Mouse (Mus musculus): Measurements from ENCODE around the gene Zfp709. TPM values are rescaled to one million over a fixed set of nuclear protein-coding genes. Genes with fewer than 3 reads are reported as not detected.
A peak's percentile ranks its signal among the peaks of the same experiment; 100 is the strongest.
"Not testable (repeated sequence)": the region's sequence is repeated elsewhere in the genome, so short reads cannot be mapped to it uniquely, and the experiment has no call there.

Gene Zfp709
- polyA plus RNA-seq (2014; fragmentation: Nextera tagmentation; extraction: Ambion mirVana) = 7.1 and 7.9 TPM in 2 replicates

DNA sequence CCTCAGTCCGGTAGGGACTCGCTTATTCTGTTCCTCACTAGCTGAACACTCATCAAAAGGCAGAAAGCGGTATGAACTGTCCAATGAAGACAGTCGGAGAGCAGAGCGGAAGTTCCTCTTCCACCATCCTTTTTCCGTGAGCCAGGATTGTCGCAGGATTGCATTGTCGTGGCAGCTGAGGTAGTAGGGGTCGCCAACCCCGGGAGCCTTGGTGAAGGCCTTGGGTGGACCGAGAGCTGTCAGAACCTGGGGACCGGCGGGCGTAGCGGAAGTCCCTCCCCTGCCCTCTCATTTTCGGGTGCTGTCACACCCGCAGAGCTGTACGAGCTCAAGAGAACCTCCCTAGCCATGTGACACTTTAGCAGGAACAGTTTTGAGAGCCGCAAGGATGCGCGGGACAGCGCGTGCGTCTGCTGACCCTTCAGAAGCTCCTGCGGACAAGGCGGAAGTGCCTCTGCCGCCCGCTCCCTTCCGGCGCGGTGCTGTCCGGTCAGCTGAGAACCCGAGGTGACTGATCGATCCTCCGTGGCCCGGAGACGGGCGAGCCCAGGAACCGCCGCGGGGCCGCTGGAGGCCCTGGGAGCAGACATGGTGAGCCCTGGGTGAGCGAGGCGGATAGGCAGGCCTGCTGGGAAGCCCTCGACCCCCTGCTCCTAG is at the start of gene Zfp709:
TSS of gene Zfp709 (plus strand) at position 402 of the 657 bp plus-strand sequence.
- peak within 1 kb of the TSS; percentile 73 for H3K4me3 ChIP-seq (ENCODE audit: low read depth, low read length)
- 6% methylated on average over 42 of the region's 45 CpGs for WGBS
- H3K9ac ChIP-seq (ENCODE audit: low read depth, low read length) = peak within 1 kb of the TSS; percentile 92
- peak within 1 kb of the TSS; percentile 75 for H3K27ac ChIP-seq (replicated peaks; ENCODE audit: low read depth, low read length)
- DNase-seq (ENCODE audit: low spot score) (peak; percentile 91), ATAC-seq (ENCODE audit: low read depth) (peak; percentile 94)
- H3K36me3 ChIP-seq (ENCODE audit: control insufficient read depth, insufficient read depth, low read length) = peaks cover 22% of the 10 kb centered on the region; the same call in 1 of the 2 replicates
- H3K9me3 ChIP-seq (ENCODE audit: control insufficient read depth, low read length) = peaks cover 24% of the 10 kb centered on the region
- no peaks in the 10 kb centered on the region for H3K27me3 ChIP-seq (replicated peaks; ENCODE audit: control insufficient read depth, insufficient read depth, low read length)
- peak within 1 kb of the TSS; percentile 90 for H3K4me2 ChIP-seq (ENCODE audit: low read depth, low read length)
- H3K4me1 ChIP-seq (ENCODE audit: control insufficient read depth, insufficient read depth, low read length) = no peaks in the 10 kb centered on the region

GRCm38 (mm10) chr8:71838207-71838606 is 43.6 kb upstream of the Zfp709 start:
- H3K4me2 ChIP-seq (ENCODE audit: low read depth, low read length); H3K4me3 ChIP-seq (ENCODE audit: low read depth, low read length); H3K9ac ChIP-seq (ENCODE audit: low read depth, low read length); H3K36me3 ChIP-seq (ENCODE audit: control insufficient read depth, insufficient read depth, low read length); H3K27ac ChIP-seq (replicated peaks; ENCODE audit: low read depth, low read length); H3K9me3 ChIP-seq (ENCODE audit: control insufficient read depth, low read length); ATAC-seq (ENCODE audit: low read depth); H3K4me1 ChIP-seq (ENCODE audit: control insufficient read depth, insufficient read depth, low read length); H3K27me3 ChIP-seq (replicated peaks; ENCODE audit: control insufficient read depth, insufficient read depth, low read length): not testable (repeated sequence)
- WGBS = 80% methylated on average over 4 of the region's 4 CpGs
- peak; percentile 1 for DNase-seq (ENCODE audit: low spot score)

DNA sequence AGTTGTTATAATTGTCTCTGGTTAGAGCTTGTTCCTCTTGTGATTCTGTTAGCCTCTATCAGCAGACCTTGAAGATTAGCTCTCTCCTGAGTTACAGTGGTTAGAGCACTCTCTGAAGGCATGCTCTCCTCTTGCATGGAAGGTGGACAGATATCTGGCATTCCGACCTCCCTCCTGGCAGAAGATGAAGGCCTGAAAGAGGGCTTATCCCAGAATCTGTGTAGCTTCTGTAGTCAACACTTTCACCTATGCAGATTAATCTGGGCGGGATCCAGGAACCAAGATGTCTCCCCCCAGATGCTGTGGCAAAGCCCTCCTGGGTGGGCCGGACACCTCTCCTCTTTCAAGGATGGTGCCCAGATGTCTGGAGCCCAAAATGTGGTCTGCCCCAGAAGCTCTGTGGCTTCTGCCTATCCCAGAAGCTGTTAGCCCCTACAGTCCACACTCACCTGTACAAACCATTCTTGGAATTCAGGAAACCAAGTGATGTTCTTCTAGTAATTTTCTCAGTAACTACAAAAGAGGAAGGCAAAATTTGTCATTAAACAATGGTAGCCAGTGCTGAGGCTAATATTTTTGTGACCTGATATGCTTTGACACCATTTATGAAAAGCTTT is 40.5 kb upstream of the Zfp709 start:
- H3K27me3 ChIP-seq (replicated peaks; ENCODE audit: control insufficient read depth, insufficient read depth, low read length); H3K4me3 ChIP-seq (ENCODE audit: low read depth, low read length); H3K4me2 ChIP-seq (ENCODE audit: low read depth, low read length); H3K36me3 ChIP-seq (ENCODE audit: control insufficient read depth, insufficient read depth, low read length); H3K4me1 ChIP-seq (ENCODE audit: control insufficient read depth, insufficient read depth, low read length); H3K9ac ChIP-seq (ENCODE audit: low read depth, low read length); ATAC-seq (ENCODE audit: low read depth); DNase-seq (ENCODE audit: low spot score); H3K9me3 ChIP-seq (ENCODE audit: control insufficient read depth, low read length); H3K27ac ChIP-seq (replicated peaks; ENCODE audit: low read depth, low read length): not testable (repeated sequence)
- 82% methylated on average over 3 of the region's 3 CpGs for whole genome bisulfite sequencing

GRCm38 (mm10) chr8:71842476-71842875 is 39.3 kb upstream of the Zfp709 start:
- not testable (repeated sequence) for H3K9ac ChIP-seq (ENCODE audit: low read depth, low read length)

DNA sequence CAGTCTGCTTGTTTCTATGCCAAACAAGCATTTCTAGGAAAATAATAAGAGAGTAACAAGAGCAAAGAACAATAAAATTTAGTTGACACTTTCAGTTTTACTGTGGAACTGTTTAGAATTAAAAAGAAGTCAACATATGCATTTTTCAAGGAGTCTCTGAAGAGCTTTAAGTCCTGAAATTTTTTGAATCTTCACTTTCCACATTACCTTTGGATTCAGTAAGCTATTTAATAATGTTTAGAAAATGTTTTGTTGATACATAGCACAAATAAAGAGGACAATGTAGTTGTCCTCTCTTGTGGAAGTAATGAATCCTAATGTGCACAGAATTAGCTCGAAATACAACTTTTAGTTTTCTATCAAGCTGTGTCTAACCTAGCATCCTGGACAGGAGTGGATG is 37.4 kb upstream of the Zfp709 start:
- H3K9ac ChIP-seq (ENCODE audit: low read depth, low read length); H3K27ac ChIP-seq (replicated peaks; ENCODE audit: low read depth, low read length); DNase-seq (ENCODE audit: low spot score); H3K4me2 ChIP-seq (ENCODE audit: low read depth, low read length); H3K27me3 ChIP-seq (replicated peaks; ENCODE audit: control insufficient read depth, insufficient read depth, low read length); H3K4me1 ChIP-seq (ENCODE audit: control insufficient read depth, insufficient read depth, low read length); ATAC-seq (ENCODE audit: low read depth); H3K9me3 ChIP-seq (ENCODE audit: control insufficient read depth, low read length); H3K4me3 ChIP-seq (ENCODE audit: low read depth, low read length); H3K36me3 ChIP-seq (ENCODE audit: control insufficient read depth, insufficient read depth, low read length): not testable (repeated sequence)
- WGBS = 74% methylated on average over 1 of the region's 1 CpGs

More at GRCm38 (mm10) chr8:71842476-71842875, 39.3 kb upstream of the Zfp709 start:
- not testable (repeated sequence) for H3K27me3 ChIP-seq (replicated peaks; ENCODE audit: control insufficient read depth, insufficient read depth, low read length); H3K4me2 ChIP-seq (ENCODE audit: low read depth, low read length); DNase-seq (ENCODE audit: low spot score); H3K27ac ChIP-seq (replicated peaks; ENCODE audit: low read depth, low read length); H3K9me3 ChIP-seq (ENCODE audit: control insufficient read depth, low read length); H3K4me3 ChIP-seq (ENCODE audit: low read depth, low read length); H3K4me1 ChIP-seq (ENCODE audit: control insufficient read depth, insufficient read depth, low read length); H3K36me3 ChIP-seq (ENCODE audit: control insufficient read depth, insufficient read depth, low read length); ATAC-seq (ENCODE audit: low read depth)
- 76% methylated on average over 2 of the region's 2 CpGs for WGBS

DNA sequence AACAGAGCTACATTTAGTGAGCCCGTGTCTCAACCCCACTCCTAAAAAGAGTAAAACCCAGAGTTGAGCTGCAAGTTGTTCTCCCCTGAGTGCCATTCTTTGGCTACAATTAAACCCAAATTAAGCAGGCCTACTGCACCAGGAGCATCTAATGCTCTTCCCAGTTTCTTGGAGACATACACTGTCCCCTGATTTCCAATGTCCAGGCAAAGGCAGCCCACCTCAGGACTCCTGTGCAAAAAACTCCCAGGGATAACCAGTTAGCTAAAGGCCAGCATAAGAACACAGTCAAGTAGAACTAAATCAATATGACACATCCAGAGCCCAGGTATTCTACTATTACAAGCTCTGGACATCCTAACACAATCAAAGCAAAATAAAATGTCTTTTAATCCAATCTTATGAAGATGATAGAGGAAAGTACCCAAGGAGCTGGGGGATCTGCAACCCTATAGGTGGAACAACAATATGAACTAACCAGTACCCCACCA is 35.8 kb upstream of the Zfp709 start:
- not testable (repeated sequence) for H3K9me3 ChIP-seq (ENCODE audit: control insufficient read depth, low read length); H3K27me3 ChIP-seq (replicated peaks; ENCODE audit: control insufficient read depth, insufficient read depth, low read length); H3K27ac ChIP-seq (replicated peaks; ENCODE audit: low read depth, low read length); H3K9ac ChIP-seq (ENCODE audit: low read depth, low read length); DNase-seq (ENCODE audit: low spot score); H3K4me3 ChIP-seq (ENCODE audit: low read depth, low read length); H3K4me2 ChIP-seq (ENCODE audit: low read depth, low read length); ATAC-seq (ENCODE audit: low read depth); H3K4me1 ChIP-seq (ENCODE audit: control insufficient read depth, insufficient read depth, low read length); H3K36me3 ChIP-seq (ENCODE audit: control insufficient read depth, insufficient read depth, low read length)
- 81% methylated on average over 1 of the region's 1 CpGs for WGBS

DNA sequence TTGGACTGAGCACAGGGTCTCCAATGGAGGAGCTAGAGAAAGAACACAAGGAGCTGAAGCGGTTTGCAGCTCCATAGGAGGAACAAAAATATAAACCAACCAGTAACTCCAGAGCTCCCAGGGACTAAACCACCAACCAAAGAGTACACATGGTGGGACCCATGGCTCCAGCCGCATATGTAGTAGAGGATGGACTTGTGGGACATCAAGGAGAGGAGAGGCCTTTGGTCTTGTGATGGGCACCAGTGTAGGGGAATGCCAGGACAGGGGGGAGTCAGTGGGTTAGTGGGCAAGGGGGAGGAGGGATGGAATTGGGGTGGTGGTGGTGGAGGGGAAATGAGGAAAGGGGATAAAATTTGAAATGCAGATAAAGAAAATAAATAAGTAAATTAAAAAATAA is 35.1 kb upstream of the Zfp709 start:
- not testable (repeated sequence) for H3K9me3 ChIP-seq (ENCODE audit: control insufficient read depth, low read length); ATAC-seq (ENCODE audit: low read depth); H3K9ac ChIP-seq (ENCODE audit: low read depth, low read length); H3K36me3 ChIP-seq (ENCODE audit: control insufficient read depth, insufficient read depth, low read length); H3K4me1 ChIP-seq (ENCODE audit: control insufficient read depth, insufficient read depth, low read length); H3K27ac ChIP-seq (replicated peaks; ENCODE audit: low read depth, low read length); H3K4me3 ChIP-seq (ENCODE audit: low read depth, low read length); DNase-seq (ENCODE audit: low spot score); H3K4me2 ChIP-seq (ENCODE audit: low read depth, low read length); H3K27me3 ChIP-seq (replicated peaks; ENCODE audit: control insufficient read depth, insufficient read depth, low read length)
- 87% methylated on average over 2 of the region's 2 CpGs for WGBS

DNA sequence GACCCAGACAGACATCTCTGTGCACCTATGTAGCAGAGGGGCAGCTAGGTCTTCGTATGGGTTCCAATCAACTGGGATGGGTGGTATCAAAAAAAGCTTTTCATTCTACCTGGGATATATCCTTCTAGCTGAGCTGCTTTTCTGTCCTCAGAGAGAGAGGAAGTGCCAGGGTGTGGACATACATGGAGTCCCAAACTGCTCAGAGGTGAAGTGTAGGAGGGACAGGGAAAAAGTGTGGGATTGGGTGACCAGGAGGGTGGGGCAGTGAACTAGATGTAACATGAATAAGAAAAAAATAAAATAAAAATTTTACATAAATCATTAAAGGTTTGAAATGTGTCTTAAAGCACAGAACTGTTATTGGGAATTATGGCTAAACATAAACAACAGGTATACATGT is 30.8 kb upstream of the Zfp709 start:
- not testable (repeated sequence) for H3K4me3 ChIP-seq (ENCODE audit: low read depth, low read length); ATAC-seq (ENCODE audit: low read depth); H3K36me3 ChIP-seq (ENCODE audit: control insufficient read depth, insufficient read depth, low read length); H3K9me3 ChIP-seq (ENCODE audit: control insufficient read depth, low read length); H3K27me3 ChIP-seq (replicated peaks; ENCODE audit: control insufficient read depth, insufficient read depth, low read length); H3K4me1 ChIP-seq (ENCODE audit: control insufficient read depth, insufficient read depth, low read length); DNase-seq (ENCODE audit: low spot score); H3K4me2 ChIP-seq (ENCODE audit: low read depth, low read length); H3K9ac ChIP-seq (ENCODE audit: low read depth, low read length); H3K27ac ChIP-seq (replicated peaks; ENCODE audit: low read depth, low read length)
- WGBS = 64% methylated on average over 1 of the region's 1 CpGs

- H3K4me3 ChIP-seq (ENCODE audit: low read depth, low read length); H3K36me3 ChIP-seq (ENCODE audit: control insufficient read depth, insufficient read depth, low read length); H3K27ac ChIP-seq (replicated peaks; ENCODE audit: low read depth, low read length); ATAC-seq (ENCODE audit: low read depth); H3K9me3 ChIP-seq (ENCODE audit: control insufficient read depth, low read length); DNase-seq (ENCODE audit: low spot score); H3K9ac ChIP-seq (ENCODE audit: low read depth, low read length); H3K27me3 ChIP-seq (replicated peaks; ENCODE audit: control insufficient read depth, insufficient read depth, low read length); H3K4me2 ChIP-seq (ENCODE audit: low read depth, low read length); H3K4me1 ChIP-seq (ENCODE audit: control insufficient read depth, insufficient read depth, low read length): not testable (repeated sequence)
Observed at GRCm38 (mm10) chr8:71853360-71853759, 28.5 kb upstream of the Zfp709 start.
